Mouse (Mus musculus) liver, postnatal 0 days (tissue): ENCODE measurements at regions not wholly inside any gene's neighbourhood (a gene's known extent, or its start where the extent isn't known, plus 50 kb on each side); places are given as distances from the start of the nearest gene placed in this dataset.

ENCODE experiments used
- ATAC-seq: fragments of 200-750 bp; cut with Nextera tagmentation; 2 replicates; pipeline ENCODE4 v1.8.0; 2017; ENCODE audit warnings: mild to moderate bottlenecking, moderate library complexity
- DNase-seq: peaks from one replicate; pipeline ENCODE4 v3.0.0-alpha.2; 2016
- H3K27ac ChIP-seq: fragments of 300-500 bp; sonication (generic); 2 replicates; pipeline ENCODE4 v1.5.1; 2014; ENCODE audit warnings: antibody characterized with exemption, moderate library complexity, mild to moderate bottlenecking, low read depth
- H3K27me3 ChIP-seq: fragments of 300-500 bp; sonication (generic); 2 replicates; pipeline ENCODE4 v1.6.1; 2014; ENCODE audit warnings: low read length, control low read depth, mixed read lengths; ENCODE audit not compliant: insufficient read depth
- H3K36me3 ChIP-seq: fragments of 300-500 bp; sonication (generic); replicated peaks from 2 replicates; pipeline ENCODE4 v1.6.1; 2014; ENCODE audit warnings: mild to moderate bottlenecking, control low read depth, low read length, moderate library complexity, mixed read lengths; ENCODE audit not compliant: insufficient read depth
- H3K4me1 ChIP-seq: fragments of 300-500 bp; sonication (generic); 2 replicates; pipeline ENCODE4 v1.6.1; 2014; ENCODE audit warnings: antibody characterized with exemption, mild to moderate bottlenecking, control low read depth; ENCODE audit not compliant: insufficient read depth
- H3K4me2 ChIP-seq: fragments of 300-500 bp; sonication (generic); 2 replicates; pipeline ENCODE4 v1.6.1; 2014; ENCODE audit warnings: low read depth, mild to moderate bottlenecking, low read length, moderate library complexity, mixed read lengths
- H3K4me3 ChIP-seq: fragments of 300-500 bp; sonication (generic); 2 replicates; pipeline ENCODE4 v1.5.1; 2014; ENCODE audit warnings: low read depth, low read length
- H3K9ac ChIP-seq: fragments of 300-500 bp; sonication (generic); replicated peaks from 2 replicates; pipeline ENCODE4 v1.6.1; 2014; ENCODE audit warnings: mild to moderate bottlenecking, moderate library complexity
- H3K9me3 ChIP-seq: fragments of 300-500 bp; sonication (generic); 2 replicates; pipeline ENCODE4 v1.6.1; 2016; ENCODE audit warnings: mild to moderate bottlenecking, control low read depth, low read length, mixed read lengths
- CTCF ChIP-seq: sonication (generic); IDR thresholded peaks from 2 replicates; pipeline ENCODE4 v1.5.1; 2016; ENCODE audit warnings: antibody characterized with exemption, low read depth
- EP300 ChIP-seq: IDR thresholded peaks from 2 replicates; pipeline ENCODE4 v1.6.1; 2016; ENCODE audit warnings: antibody characterized with exemption, low read depth, mild to moderate bottlenecking
- WGBS: fragments of 180-500 bp; shearing (Covaris S2); extraction: QIAGEN DNeasy Blood & Tissue Kit; methylation state at CpG from one replicate; pipeline ENCODE4 v1.1.7; 2014; ENCODE audit not compliant: insufficient replicate concordance; 5-methylcytosine and 5-hydroxymethylcytosine counted together

DNA sequence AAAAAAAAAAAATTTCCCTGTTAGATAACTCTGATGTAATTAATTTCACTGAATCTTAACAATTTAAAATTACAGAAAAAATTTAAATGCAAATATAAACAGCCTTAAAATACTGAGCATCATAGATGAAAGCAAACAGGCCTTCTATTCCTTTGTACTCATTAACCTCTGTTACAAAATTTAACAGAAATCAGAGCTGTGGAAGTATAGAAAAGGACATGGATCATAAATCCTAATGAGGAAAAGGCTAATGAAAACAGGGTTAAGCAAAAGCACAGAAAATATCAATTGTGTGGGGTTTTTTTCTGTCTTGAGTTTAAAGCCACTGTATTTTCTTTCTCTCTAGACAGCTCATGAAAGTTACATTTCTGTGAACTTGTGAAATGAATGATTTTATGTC is 164.6 kb upstream of the Tmem161b start:
- Histone ChIP-seq H3K27ac (no peak overlapping the region), H3K27me3 (no peaks in the 10 kb centered on the region), H3K4me2 (no peak overlapping the region), H3K36me3 (no peaks in the 10 kb centered on the region), H3K9ac (no peak overlapping the region), H3K9me3 (no peaks in the 10 kb centered on the region), H3K4me1 (no peaks in the 10 kb centered on the region), H3K4me3 (no peak overlapping the region)
- no peak for TF ChIP-seq EP300
- TF ChIP-seq CTCF = no peak
- no peak for ATAC-seq
- no peak for DNase-seq

DNA sequence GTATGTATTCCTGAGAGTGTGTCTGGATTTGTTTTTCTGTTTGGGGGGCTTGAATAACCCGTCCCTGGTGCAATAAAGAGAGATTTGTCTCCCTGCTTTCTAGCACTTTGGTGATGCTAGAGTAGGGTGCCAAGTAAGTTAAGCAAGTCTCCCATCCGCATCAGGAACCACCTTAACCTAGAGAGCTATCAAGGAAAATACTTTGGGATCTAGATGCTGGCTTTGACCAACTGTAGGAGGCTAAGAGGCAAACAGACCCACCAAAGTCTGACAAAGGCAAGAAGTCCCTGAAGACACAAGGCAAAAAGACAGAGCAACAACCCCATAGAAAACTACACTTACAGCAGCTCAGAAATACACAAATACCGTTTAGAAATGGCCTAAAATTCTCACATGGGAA is 163.8 kb upstream of the Tmem161b start:
- Histone ChIP-seq H3K27ac (no peak overlapping the region), H3K27me3 (no peaks in the 10 kb centered on the region), H3K9ac (no peak overlapping the region), H3K9me3 (no peaks in the 10 kb centered on the region), H3K4me1 (no peaks in the 10 kb centered on the region), H3K4me3 (no peak overlapping the region), H3K36me3 (no peaks in the 10 kb centered on the region), H3K4me2 (no peak overlapping the region)
- WGBS = 48% methylated on average over 3 of the region's 3 CpGs
- no peak for ATAC-seq
- no peak for DNase-seq
- TF ChIP-seq EP300 = no peak
- TF ChIP-seq CTCF = no peak

DNA sequence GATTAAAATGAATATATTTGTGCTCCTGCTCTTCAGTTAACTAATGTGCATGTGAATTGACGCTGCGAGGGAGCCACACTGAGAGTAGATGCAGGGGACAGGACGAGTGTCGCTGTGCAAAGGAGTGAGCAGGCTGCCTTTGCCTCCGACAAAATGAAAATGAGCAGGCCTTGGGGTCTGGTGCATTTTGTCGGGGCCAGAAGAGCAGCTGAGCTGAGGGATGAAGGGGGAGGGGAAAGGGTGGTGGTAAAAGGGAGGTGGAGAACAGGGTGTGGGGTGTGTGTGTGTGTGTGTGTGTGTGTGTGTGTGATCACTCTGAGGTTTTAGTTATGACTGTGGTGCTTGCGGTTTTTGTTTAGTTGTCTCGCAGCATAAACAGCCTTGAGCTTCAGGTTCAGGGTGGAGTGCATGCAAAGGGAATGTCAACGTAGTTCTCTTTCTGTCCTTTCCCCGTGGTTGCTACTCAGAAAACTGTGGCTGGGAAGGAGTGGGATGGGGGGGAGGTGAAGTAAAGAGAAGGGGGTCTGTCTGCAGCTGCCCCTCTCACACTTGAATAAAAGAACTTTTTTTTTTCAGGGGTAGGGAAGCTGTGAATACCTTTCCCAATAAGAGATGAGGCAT is 163.0 kb upstream of the Tmem161b start:
- Histone ChIP-seq H3K36me3 (no peaks in the 10 kb centered on the region), H3K9me3 (no peaks in the 10 kb centered on the region), H3K27me3 (no peaks in the 10 kb centered on the region), H3K4me3 (no peak overlapping the region), H3K4me1 (no peaks in the 10 kb centered on the region), H3K27ac (no peak overlapping the region), H3K4me2 (no peak overlapping the region), H3K9ac (no peak overlapping the region)
- TF ChIP-seq CTCF (no peak), EP300 (no peak)
- WGBS = 22% methylated on average over 10 of the region's 10 CpGs
- DNase-seq (no peak), ATAC-seq (no peak)

DNA sequence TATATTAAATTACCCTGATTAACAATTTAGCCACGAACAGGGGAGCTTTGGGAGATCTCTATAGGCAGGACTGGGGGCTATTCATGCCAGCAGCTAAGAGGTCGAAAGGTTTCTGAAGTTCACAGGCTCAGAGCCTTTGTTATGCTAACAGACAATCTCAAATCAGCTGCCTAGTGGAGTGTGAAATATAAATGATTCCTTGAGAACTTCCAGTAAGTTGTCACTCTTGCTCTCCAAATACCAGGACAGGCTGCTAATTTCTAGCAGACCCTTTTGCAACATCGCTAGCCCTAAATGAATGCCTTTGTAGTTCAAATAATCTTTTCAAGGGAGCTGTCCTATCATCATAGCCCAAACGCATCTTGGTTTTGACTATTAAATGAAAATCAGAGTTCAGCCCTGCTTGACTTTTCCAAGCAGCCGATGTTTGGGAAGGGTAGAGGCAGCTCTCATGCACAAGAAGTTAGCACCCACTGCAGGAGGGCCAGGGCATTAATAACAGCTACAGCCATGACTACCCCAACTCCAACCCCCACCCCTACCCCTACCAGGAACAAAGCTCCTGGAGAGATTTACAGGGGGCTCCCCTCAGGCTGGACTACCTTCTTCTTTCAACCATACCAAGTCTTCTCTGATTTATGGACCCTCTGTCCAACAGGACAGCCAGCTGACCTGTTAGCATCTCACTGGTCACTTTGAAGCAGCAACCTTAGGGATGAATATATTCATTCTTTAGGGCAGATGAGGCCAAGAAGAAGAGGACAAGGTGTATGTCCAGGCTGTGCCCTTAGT is 162.2 kb upstream of the Tmem161b start:
- TF ChIP-seq EP300 = no peak
- no peak for TF ChIP-seq CTCF
- no peaks in the 10 kb centered on the region for H3K36me3 ChIP-seq
- DNase-seq = no peak
- H3K4me2 ChIP-seq = no peak overlapping the region
- no peaks in the 10 kb centered on the region for H3K27me3 ChIP-seq
- H3K9ac ChIP-seq = no peak overlapping the region
- 36% methylated on average over 5 of the region's 5 CpGs for WGBS
- no peaks in the 10 kb centered on the region for H3K4me1 ChIP-seq
- H3K4me3 ChIP-seq = no peak overlapping the region
- ATAC-seq = no peak
- no peak overlapping the region for H3K27ac ChIP-seq
- no peaks in the 10 kb centered on the region for H3K9me3 ChIP-seq

DNA sequence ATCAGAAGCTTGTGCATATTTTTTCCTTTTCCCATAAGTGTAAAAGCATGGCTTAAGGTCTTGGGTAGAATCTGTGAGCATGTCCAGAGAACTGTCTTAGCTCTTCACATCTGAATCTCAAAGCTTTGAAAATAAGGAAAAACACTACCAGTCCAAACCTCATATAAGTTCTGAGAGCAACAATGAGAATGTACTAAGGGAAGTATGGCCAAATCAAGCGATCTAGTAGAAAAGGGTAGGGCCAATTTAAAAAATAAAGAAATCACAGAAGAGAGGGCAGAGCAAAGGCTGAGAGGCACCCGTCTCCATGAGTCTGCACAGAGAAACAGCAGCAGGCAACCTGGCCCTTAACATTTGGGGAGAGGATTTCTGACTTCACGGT is 161.7 kb upstream of the Tmem161b start:
- Histone ChIP-seq H3K27ac (no peak overlapping the region), H3K36me3 (no peaks in the 10 kb centered on the region), H3K27me3 (no peaks in the 10 kb centered on the region), H3K4me3 (no peak overlapping the region), H3K4me2 (no peak overlapping the region), H3K4me1 (no peaks in the 10 kb centered on the region), H3K9me3 (no peaks in the 10 kb centered on the region), H3K9ac (no peak overlapping the region)
- ATAC-seq (no peak), DNase-seq (no peak)
- 61% methylated on average over 3 of the region's 3 CpGs for WGBS
- TF ChIP-seq CTCF (no peak), EP300 (no peak)

DNA sequence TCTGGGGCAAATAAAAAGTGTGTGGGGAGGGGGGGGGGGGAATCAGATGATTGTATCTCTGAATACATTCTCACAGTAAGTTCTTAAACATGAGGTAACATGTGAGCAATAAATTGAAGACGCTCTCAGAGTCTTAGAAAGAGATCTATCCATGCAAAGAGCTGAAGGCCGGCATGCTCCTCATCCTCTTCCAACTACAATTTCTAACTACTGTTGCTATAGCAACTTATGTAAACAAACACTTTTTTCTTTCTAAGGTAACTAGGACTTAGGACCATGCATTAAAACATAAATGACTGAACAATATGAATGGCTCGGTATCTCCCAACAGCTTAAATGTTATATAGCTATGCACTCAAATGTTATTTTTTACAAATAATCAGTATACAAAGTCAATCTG is 161.2 kb upstream of the Tmem161b start:
- 72% methylated on average over 3 of the region's 3 CpGs for WGBS
- Histone ChIP-seq H3K4me1 (no peaks in the 10 kb centered on the region), H3K27ac (no peak overlapping the region), H3K36me3 (no peaks in the 10 kb centered on the region), H3K4me3 (no peak overlapping the region), H3K4me2 (no peak overlapping the region), H3K9me3 (no peaks in the 10 kb centered on the region), H3K27me3 (no peaks in the 10 kb centered on the region), H3K9ac (no peak overlapping the region)
- no peak for TF ChIP-seq EP300
- TF ChIP-seq CTCF = no peak
- ATAC-seq (no peak), DNase-seq (no peak)
